Mouse (Mus musculus): ENCODE measurements around the gene Clmp. TPM values are rescaled to one million over a fixed set of nuclear protein-coding genes. Genes with fewer than 3 reads are reported as not detected.

Clmp gene
- total and polyA plus RNA-seq, 2 experiments from 2014 or later = 48.8 to 57.0 TPM

DNA sequence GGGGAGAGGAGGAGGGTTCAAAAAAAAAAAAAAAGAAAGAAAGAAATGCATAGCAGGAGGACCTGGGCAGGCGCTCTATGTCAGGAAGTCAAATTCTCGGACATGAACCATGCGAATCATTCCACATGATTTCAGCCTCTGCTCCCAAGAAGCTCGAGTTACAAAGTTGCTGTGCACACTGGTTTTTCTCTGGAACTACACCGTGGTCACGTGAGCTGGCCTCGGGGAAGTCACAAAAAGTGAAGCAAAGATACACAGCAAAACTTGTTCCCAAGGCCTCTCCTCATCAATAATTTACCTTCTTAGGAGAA, 32.1 kb downstream of the Clmp start:
- no peaks in the 10 kb centered on the region for H3K27me3 ChIP-seq (ENCODE audit: insufficient read depth, low read length)
- 39% methylated on average over 7 of the region's 7 CpGs for WGBS
- no peaks in the 10 kb centered on the region for H3K4me1 ChIP-seq (ENCODE audit: insufficient read depth, low read length)
- ATAC-seq (ENCODE audit: low FRiP score) (no peak), DNase-seq (ENCODE audit: low spot score) (no peak)
- no peaks in the 10 kb centered on the region for H3K9me3 ChIP-seq (ENCODE audit: low read length)
- H3K4me2 ChIP-seq (ENCODE audit: low read depth, low read length, poor library complexity, severe bottlenecking) = no peak overlapping the region
- no peak overlapping the region for H3K27ac ChIP-seq (ENCODE audit: low read depth, low read length)
- H3K4me3 ChIP-seq (ENCODE audit: low read depth, low read length) = no peak overlapping the region
- no peak for TF ChIP-seq CTCF (IDR thresholded peaks at IDR 0.05)
- no peaks in the 10 kb centered on the region for H3K36me3 ChIP-seq (ENCODE audit: insufficient read depth, low read length)
- H3K9ac ChIP-seq (replicated peaks; ENCODE audit: low read length, poor library complexity, severe bottlenecking) = no peak overlapping the region

GRCm38 (mm10) chr9:40720881-40721280, 35.1 kb downstream of the Clmp start:
- Histone ChIP-seq H3K9me3 (ENCODE audit: low read length) (no peaks in the 10 kb centered on the region), H3K36me3 (ENCODE audit: insufficient read depth, low read length) (no peaks in the 10 kb centered on the region), H3K9ac (replicated peaks; ENCODE audit: low read length, poor library complexity, severe bottlenecking) (no peak overlapping the region), H3K4me1 (ENCODE audit: insufficient read depth, low read length) (no peaks in the 10 kb centered on the region), H3K4me3 (ENCODE audit: low read depth, low read length) (no peak overlapping the region), H3K27ac (ENCODE audit: low read depth, low read length) (no peak overlapping the region), H3K27me3 (ENCODE audit: insufficient read depth, low read length) (no peaks in the 10 kb centered on the region), H3K4me2 (ENCODE audit: low read depth, low read length, poor library complexity, severe bottlenecking) (no peak overlapping the region)
- no peak for TF ChIP-seq CTCF (IDR thresholded peaks at IDR 0.05)
- no peak for ATAC-seq (ENCODE audit: low FRiP score)
- 52% methylated on average over 7 of the region's 7 CpGs for WGBS
- DNase-seq (ENCODE audit: low spot score) = no peak

- 74% methylated on average over 2 of the region's 2 CpGs for WGBS
- ATAC-seq (ENCODE audit: low FRiP score) = no peak
- no peak overlapping the region for H3K27ac ChIP-seq (ENCODE audit: low read depth, low read length)
These were observed 37.6 kb downstream of the Clmp start for GRCm38 (mm10) chr9:40723311-40723772.

DNA sequence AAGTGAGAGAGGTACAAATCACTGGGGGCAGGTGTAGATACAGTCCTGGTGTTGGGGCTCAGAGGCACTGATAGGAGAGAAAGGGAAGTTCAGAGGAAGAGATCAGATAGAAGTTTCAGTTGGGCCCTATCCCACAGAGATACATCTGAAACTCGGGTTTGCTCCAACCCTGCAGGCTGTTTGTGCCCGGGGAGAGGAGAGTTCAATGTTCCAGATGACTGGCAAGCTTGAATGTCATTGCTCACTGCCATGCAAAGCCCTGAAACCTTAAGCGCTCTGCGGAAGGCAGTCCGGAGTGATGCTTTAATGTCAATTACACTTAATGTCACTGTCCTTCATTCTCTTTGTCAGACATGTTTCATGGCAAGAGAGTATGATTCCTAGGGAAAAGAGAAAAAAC, 39.2 kb downstream of the Clmp start:
- Histone ChIP-seq H3K4me1 (ENCODE audit: insufficient read depth, low read length) (no peaks in the 10 kb centered on the region), H3K27ac (ENCODE audit: low read depth, low read length) (no peak overlapping the region), H3K36me3 (ENCODE audit: insufficient read depth, low read length) (no peaks in the 10 kb centered on the region), H3K4me3 (ENCODE audit: low read depth, low read length) (no peak overlapping the region), H3K9ac (replicated peaks; ENCODE audit: low read length, poor library complexity, severe bottlenecking) (no peak overlapping the region), H3K27me3 (ENCODE audit: insufficient read depth, low read length) (no peaks in the 10 kb centered on the region), H3K4me2 (ENCODE audit: low read depth, low read length, poor library complexity, severe bottlenecking) (no peak overlapping the region), H3K9me3 (ENCODE audit: low read length) (no peaks in the 10 kb centered on the region)
- ATAC-seq (ENCODE audit: low FRiP score) (no peak), DNase-seq (ENCODE audit: low spot score) (no peak)
- WGBS = 31% methylated on average over 5 of the region's 5 CpGs
- no peak for TF ChIP-seq CTCF (IDR thresholded peaks at IDR 0.05)

More at GRCm38 (mm10) chr9:40723311-40723772, 37.6 kb downstream of the Clmp start:
- Histone ChIP-seq H3K27me3 (ENCODE audit: insufficient read depth, low read length) (no peaks in the 10 kb centered on the region), H3K36me3 (ENCODE audit: insufficient read depth, low read length) (no peaks in the 10 kb centered on the region), H3K4me3 (ENCODE audit: low read depth, low read length) (no peak overlapping the region), H3K9me3 (ENCODE audit: low read length) (no peaks in the 10 kb centered on the region), H3K9ac (replicated peaks; ENCODE audit: low read length, poor library complexity, severe bottlenecking) (no peak overlapping the region), H3K4me1 (ENCODE audit: insufficient read depth, low read length) (no peaks in the 10 kb centered on the region), H3K4me2 (ENCODE audit: low read depth, low read length, poor library complexity, severe bottlenecking) (no peak overlapping the region)
- peak; percentile 75 for DNase-seq (ENCODE audit: low spot score)
- TF ChIP-seq CTCF (IDR thresholded peaks at IDR 0.05) = no peak

DNA sequence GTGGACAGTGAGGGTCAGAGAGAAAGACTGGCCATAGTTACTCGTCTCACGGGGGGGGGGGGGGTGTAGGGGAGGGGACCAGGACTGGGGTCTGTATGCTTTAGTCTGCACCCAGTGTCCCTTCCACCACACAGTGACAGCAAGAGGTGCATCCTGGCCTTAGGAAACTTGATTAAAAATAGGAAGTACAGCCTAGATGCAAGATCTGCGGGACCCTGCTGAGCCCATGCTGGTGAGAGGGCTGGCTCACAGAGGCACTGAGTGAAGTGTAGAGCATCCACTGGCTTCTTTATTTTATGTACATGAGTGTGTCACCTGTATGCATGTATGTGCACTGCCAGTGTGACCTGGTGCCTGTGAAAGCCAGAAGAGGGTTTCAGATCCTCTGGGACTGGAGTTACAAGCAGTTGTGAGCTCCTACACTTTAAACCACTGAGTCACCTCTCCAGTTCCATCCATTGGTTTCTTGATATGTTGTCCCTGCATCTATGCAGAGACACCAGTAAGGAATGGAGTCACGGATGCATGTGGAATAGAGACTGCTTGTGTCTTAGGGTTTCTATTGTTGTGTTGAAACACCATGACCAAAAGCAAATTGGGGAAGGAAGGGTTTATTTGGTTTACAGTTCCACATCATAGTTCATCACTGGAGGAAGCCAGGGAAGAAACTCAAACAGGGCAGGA, 41.5 kb downstream of the Clmp start:
- H3K4me1 ChIP-seq (ENCODE audit: insufficient read depth, low read length) = no peaks in the 10 kb centered on the region
- WGBS = 80% methylated on average over 4 of the region's 4 CpGs
- H3K36me3 ChIP-seq (ENCODE audit: insufficient read depth, low read length) = no peaks in the 10 kb centered on the region
- no peak for DNase-seq (ENCODE audit: low spot score)
- H3K9ac ChIP-seq (replicated peaks; ENCODE audit: low read length, poor library complexity, severe bottlenecking) = no peak overlapping the region
- no peaks in the 10 kb centered on the region for H3K27me3 ChIP-seq (ENCODE audit: insufficient read depth, low read length)
- H3K4me3 ChIP-seq (ENCODE audit: low read depth, low read length) = no peak overlapping the region
- ATAC-seq (ENCODE audit: low FRiP score) = no peak
- no peak overlapping the region for H3K4me2 ChIP-seq (ENCODE audit: low read depth, low read length, poor library complexity, severe bottlenecking)
- H3K9me3 ChIP-seq (ENCODE audit: low read length) = no peaks in the 10 kb centered on the region
- no peak for TF ChIP-seq CTCF (IDR thresholded peaks at IDR 0.05)
- H3K27ac ChIP-seq (ENCODE audit: low read depth, low read length) = no peak overlapping the region

GRCm38 (mm10) chr9:40727824-40728495, 42.2 kb downstream of the Clmp start:
- ATAC-seq (ENCODE audit: low FRiP score) = no peak

More at GRCm38 (mm10) chr9:40727824-40728495, 42.2 kb downstream of the Clmp start:
- 86% methylated on average over 7 of the region's 7 CpGs for WGBS
- H3K4me2 ChIP-seq (ENCODE audit: low read depth, low read length, poor library complexity, severe bottlenecking) = no peak overlapping the region
- H3K36me3 ChIP-seq (ENCODE audit: insufficient read depth, low read length) = no peaks in the 10 kb centered on the region
- H3K9me3 ChIP-seq (ENCODE audit: low read length) = no peaks in the 10 kb centered on the region
- no peaks in the 10 kb centered on the region for H3K27me3 ChIP-seq (ENCODE audit: insufficient read depth, low read length)
- H3K4me1 ChIP-seq (ENCODE audit: insufficient read depth, low read length) = no peaks in the 10 kb centered on the region
- H3K9ac ChIP-seq (replicated peaks; ENCODE audit: low read length, poor library complexity, severe bottlenecking) = no peak overlapping the region
- TF ChIP-seq CTCF (IDR thresholded peaks at IDR 0.05) = no peak
- DNase-seq (ENCODE audit: low spot score) = no peak
- no peak overlapping the region for H3K27ac ChIP-seq (ENCODE audit: low read depth, low read length)
- H3K4me3 ChIP-seq (ENCODE audit: low read depth, low read length) = no peak overlapping the region

Measured in midbrain, postnatal 0 days (tissue).